Mouse (Mus musculus): ENCODE results near the gene Mlx. TPM values are rescaled to one million over a fixed set of nuclear protein-coding genes. Genes with fewer than 3 reads are reported as not detected.

Mlx gene
- total RNA-seq, 1 experiment = 42.0 TPM

DNA sequence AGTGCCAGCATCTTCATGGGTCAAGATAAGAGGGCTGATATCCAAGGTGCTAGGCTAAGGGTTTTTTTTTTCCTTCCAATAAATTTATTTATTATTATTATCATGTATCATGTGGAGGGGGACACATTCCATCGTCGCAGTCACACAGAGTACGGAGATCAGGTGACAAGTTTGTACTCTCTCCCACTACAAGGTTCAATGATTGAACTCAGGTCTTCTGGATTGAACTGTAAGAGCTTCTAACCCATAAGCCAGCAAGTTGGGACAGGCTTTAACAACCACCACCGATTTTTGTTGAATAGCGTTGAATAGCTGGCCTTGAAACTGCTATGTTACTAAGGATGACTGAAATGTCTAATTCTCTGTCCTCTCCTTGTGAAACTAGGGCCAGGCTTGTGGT, 6.7 kb upstream of the Mlx start:
- H3K4me1 ChIP-seq (ENCODE audit: control insufficient read depth in 2 of 2, insufficient read depth in 2 of 2, low read length in 2 of 2, poor library complexity in 1 of 2) = peaks cover 1 to 5% of the 10 kb centered on the region in 2 experiments; a peak in 1 of 4 replicates
- no peaks in the 10 kb centered on the region for H3K9me3 ChIP-seq (ENCODE audit: control insufficient read depth, insufficient read depth, low read depth, low read length)
- no peak overlapping the region for H3K4me3 ChIP-seq (ENCODE audit: insufficient read depth in 1 of 2, low read depth in 1 of 2, low read length in 2 of 2, poor library complexity in 1 of 2, severe bottlenecking in 1 of 2)
- no peak overlapping the region for H3K9ac ChIP-seq (ENCODE audit: insufficient read depth, low read depth, low read length, poor library complexity, severe bottlenecking)
- no peak overlapping the region for H3K27ac ChIP-seq (ENCODE audit: insufficient read depth, low read depth, low read length, poor library complexity, severe bottlenecking)
- TF ChIP-seq MAFK (IDR thresholded peaks at IDR 0.05; ENCODE audit: insufficient read depth, low read depth, low read length) = no peak
- no peak for TF ChIP-seq ZNF384 (IDR thresholded peaks at IDR 0.05; ENCODE audit: low read depth, low read length)
- no peak for TF ChIP-seq CHD2 (IDR thresholded peaks at IDR 0.05; ENCODE audit: low read depth, low read length)
- TF ChIP-seq HCFC1 (IDR thresholded peaks at IDR 0.05; ENCODE audit: borderline replicate concordance, insufficient read depth, low read length) = no peak
- no peak for TF ChIP-seq ZC3H11A (IDR thresholded peaks at IDR 0.05; ENCODE audit: borderline replicate concordance, low read depth, low read length)
- H3K36me3 ChIP-seq (ENCODE audit: control insufficient read depth, insufficient read depth, low read length, poor library complexity, severe bottlenecking) = peaks cover 5% of the 10 kb centered on the region; the same call in 1 of the 2 replicates
- no peak for DNase-seq (ENCODE audit: low read depth, low spot score)
- in situ Hi-C loops (cut with MboI; ENCODE audit: low sequenced_read_pairs in 2 of 2, unreplicated experiment in 2 of 2) = no loop called here

DNA sequence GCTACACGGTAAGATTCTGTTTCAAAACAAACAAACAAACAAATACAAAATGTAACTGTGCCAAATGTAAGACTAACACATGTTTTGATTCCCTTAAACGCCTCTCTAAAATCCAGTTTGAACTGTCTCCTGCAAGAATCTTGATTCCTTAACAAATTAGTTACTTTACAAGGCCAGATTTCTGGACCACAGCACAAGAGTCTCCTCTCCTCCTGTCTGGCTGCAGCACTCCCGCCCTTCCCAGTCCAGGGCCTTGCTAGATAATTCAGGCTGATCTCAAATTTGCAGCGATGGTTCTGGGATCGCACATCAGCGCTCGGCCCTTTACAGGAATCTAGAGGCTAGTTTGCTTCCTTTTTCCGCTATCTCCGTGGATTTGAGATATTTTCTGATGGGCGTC, 5.4 kb upstream of the Mlx start:
- Histone ChIP-seq H3K4me1 (ENCODE audit: control insufficient read depth in 2 of 2, insufficient read depth in 2 of 2, low read length in 2 of 2, poor library complexity in 1 of 2) (peaks cover 4 to 5% of the 10 kb centered on the region in 2 experiments; a peak in 2 of 4 replicates), H3K36me3 (ENCODE audit: control insufficient read depth, insufficient read depth, low read length, poor library complexity, severe bottlenecking) (peaks cover 10% of the 10 kb centered on the region; the same call in 1 of the 2 replicates), H3K9ac (ENCODE audit: insufficient read depth, low read depth, low read length, poor library complexity, severe bottlenecking) (peak overlapping the region; percentile 45; the same call in 1 of the 2 replicates), H3K27ac (ENCODE audit: insufficient read depth, low read depth, low read length, poor library complexity, severe bottlenecking) (no peak overlapping the region), H3K9me3 (ENCODE audit: control insufficient read depth, insufficient read depth, low read depth, low read length) (no peaks in the 10 kb centered on the region), H3K4me3 (ENCODE audit: insufficient read depth in 1 of 2, low read depth in 1 of 2, low read length in 2 of 2, poor library complexity in 1 of 2, severe bottlenecking in 1 of 2) (peak overlapping the region; percentile 56 to 74)
- no peak for DNase-seq (ENCODE audit: low read depth, low spot score)
- in situ Hi-C loops (cut with MboI; ENCODE audit: low sequenced_read_pairs in 2 of 2, unreplicated experiment in 2 of 2) = no loop called here
- TF ChIP-seq CHD2 (IDR thresholded peaks at IDR 0.05; ENCODE audit: low read depth, low read length) (no peak), HCFC1 (IDR thresholded peaks at IDR 0.05; ENCODE audit: borderline replicate concordance, insufficient read depth, low read length) (no peak), MAFK (IDR thresholded peaks at IDR 0.05; ENCODE audit: insufficient read depth, low read depth, low read length) (no peak), ZNF384 (IDR thresholded peaks at IDR 0.05; ENCODE audit: low read depth, low read length) (no peak), ZC3H11A (IDR thresholded peaks at IDR 0.05; ENCODE audit: borderline replicate concordance, low read depth, low read length) (no peak)

DNA sequence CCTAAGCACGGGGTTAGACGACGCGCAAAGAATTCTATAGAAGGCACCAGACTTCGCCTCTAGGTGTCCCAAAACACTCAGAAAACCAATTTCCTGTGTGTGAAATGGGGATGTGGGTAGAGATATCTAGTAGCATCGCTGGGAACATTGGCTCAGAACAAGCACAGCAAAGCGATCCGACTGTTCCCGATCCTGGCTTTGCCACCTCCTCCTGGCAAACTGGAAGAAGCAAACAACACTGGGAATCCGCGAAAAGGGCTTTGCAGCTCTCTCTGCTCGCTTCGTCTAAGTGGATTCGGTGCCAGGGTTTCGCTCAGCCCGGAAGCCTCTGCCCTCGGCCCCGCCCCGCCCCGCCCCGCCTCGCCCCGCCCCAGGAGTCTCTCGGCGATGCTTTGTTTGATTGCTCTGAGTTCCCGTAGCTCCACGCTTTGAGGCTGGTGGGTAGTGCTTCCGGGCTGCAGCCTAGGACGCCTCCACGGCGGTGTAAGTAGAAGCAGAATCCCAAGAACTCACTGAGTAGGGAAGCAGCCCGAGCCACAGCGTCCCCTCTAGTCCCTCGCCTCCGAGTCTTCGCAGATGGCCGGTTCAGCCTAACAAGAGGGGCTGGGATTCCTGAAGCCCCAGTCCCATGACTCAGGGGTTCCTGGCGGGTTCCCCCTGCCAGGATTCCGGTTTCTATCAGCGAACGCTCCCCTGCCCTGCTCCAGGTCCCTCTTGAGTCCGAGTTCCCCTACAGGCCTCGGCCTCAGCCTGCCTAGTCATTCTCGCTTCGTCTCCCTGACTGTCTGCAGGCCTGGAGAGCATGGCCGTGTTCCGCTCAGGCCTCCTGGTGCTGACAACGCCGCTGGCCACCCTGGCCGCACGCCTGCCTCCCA, 4.6 kb upstream of the Mlx start, which contains the start of gene Coasy:
TSS of gene Coasy (plus strand) at position 358 of the 875 bp plus-strand sequence.
- Histone ChIP-seq H3K9me3 (ENCODE audit: control insufficient read depth, insufficient read depth, low read depth, low read length) (no peaks in the 10 kb centered on the region), H3K27ac (ENCODE audit: insufficient read depth, low read depth, low read length, poor library complexity, severe bottlenecking) (peak within 1 kb of the TSS; percentile 15), H3K9ac (ENCODE audit: insufficient read depth, low read depth, low read length, poor library complexity, severe bottlenecking) (peak within 1 kb of the TSS; percentile 96), H3K36me3 (ENCODE audit: control insufficient read depth, insufficient read depth, low read length, poor library complexity, severe bottlenecking) (peaks cover 10% of the 10 kb centered on the region; the same call in 1 of the 2 replicates), H3K4me1 (ENCODE audit: control insufficient read depth in 2 of 2, insufficient read depth in 2 of 2, low read length in 2 of 2, poor library complexity in 1 of 2) (peaks cover 4 to 5% of the 10 kb centered on the region in 2 experiments; a peak in 2 of 4 replicates), H3K4me3 (ENCODE audit: insufficient read depth in 1 of 2, low read depth in 1 of 2, low read length in 2 of 2, poor library complexity in 1 of 2, severe bottlenecking in 1 of 2) (peak within 1 kb of the TSS; percentile 83 to 89)
- in situ Hi-C loops (cut with MboI; ENCODE audit: low sequenced_read_pairs in 2 of 2, unreplicated experiment in 2 of 2) = no loop called here
- peak; percentile 84 for DNase-seq (ENCODE audit: low read depth, low spot score)
- TF ChIP-seq CHD2 (IDR thresholded peaks at IDR 0.05; ENCODE audit: low read depth, low read length) (0 out of 2 replicates have a peak, but pooled peaks have one; percentile 40), HCFC1 (IDR thresholded peaks at IDR 0.05; ENCODE audit: borderline replicate concordance, insufficient read depth, low read length) (peak; percentile 66; the same call in 1 of the 2 replicates), ZNF384 (IDR thresholded peaks at IDR 0.05; ENCODE audit: low read depth, low read length) (no peak), MAFK (IDR thresholded peaks at IDR 0.05; ENCODE audit: insufficient read depth, low read depth, low read length) (peak; percentile 9; the same call in 1 of the 2 replicates)

DNA sequence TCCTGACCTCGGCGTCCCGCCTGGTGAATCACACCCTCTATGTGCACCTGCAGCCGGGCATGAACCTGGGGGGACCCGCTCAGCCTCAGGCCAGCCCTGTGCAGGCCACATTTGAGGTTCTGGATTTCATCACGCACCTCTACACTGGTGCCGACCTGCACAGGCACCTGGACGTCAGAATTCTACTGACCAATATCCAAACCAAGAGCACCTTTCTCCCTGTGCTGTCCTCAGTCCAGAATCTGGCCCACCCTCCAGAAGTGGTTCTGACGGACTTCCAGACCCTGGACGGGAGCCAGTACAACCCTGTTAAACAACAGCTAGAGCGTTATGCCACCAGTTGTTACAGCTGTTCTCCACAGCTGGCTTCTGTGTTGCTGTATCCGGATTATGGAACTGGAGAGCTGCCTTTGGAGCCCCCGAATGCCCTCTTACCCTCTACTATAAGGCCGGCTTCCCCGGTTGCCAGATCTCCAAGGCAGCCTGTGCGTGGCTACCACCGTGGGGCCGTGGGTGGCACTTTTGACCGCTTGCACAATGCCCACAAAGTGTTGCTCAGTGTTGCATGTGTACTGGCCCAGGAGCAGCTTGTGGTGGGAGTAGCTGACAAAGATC, 3.9 kb upstream of the Mlx start:
- Histone ChIP-seq H3K4me1 (ENCODE audit: control insufficient read depth in 2 of 2, insufficient read depth in 2 of 2, low read length in 2 of 2, poor library complexity in 1 of 2) (peaks cover 3 to 9% of the 10 kb centered on the region in 2 experiments; a peak in 2 of 4 replicates), H3K9me3 (ENCODE audit: control insufficient read depth, insufficient read depth, low read depth, low read length) (no peaks in the 10 kb centered on the region), H3K27ac (ENCODE audit: insufficient read depth, low read depth, low read length, poor library complexity, severe bottlenecking) (peak overlapping the region; percentile 15; the same call in 1 of the 2 replicates), H3K4me3 (ENCODE audit: insufficient read depth in 1 of 2, low read depth in 1 of 2, low read length in 2 of 2, poor library complexity in 1 of 2, severe bottlenecking in 1 of 2) (peak overlapping the region; percentile 83 to 89), H3K36me3 (ENCODE audit: control insufficient read depth, insufficient read depth, low read length, poor library complexity, severe bottlenecking) (peaks cover 10% of the 10 kb centered on the region; the same call in 1 of the 2 replicates), H3K9ac (ENCODE audit: insufficient read depth, low read depth, low read length, poor library complexity, severe bottlenecking) (peak overlapping the region; percentile 96)
- in situ Hi-C loops (cut with MboI; ENCODE audit: low sequenced_read_pairs in 2 of 2, unreplicated experiment in 2 of 2) = no loop called here
- no peak for TF ChIP-seq ZNF384 (IDR thresholded peaks at IDR 0.05; ENCODE audit: low read depth, low read length)
- TF ChIP-seq ZC3H11A (IDR thresholded peaks at IDR 0.05; ENCODE audit: borderline replicate concordance, low read depth, low read length) = no peak
- TF ChIP-seq MAFK (IDR thresholded peaks at IDR 0.05; ENCODE audit: insufficient read depth, low read depth, low read length) = no peak
- TF ChIP-seq CHD2 (IDR thresholded peaks at IDR 0.05; ENCODE audit: low read depth, low read length) = no peak
- TF ChIP-seq HCFC1 (IDR thresholded peaks at IDR 0.05; ENCODE audit: borderline replicate concordance, insufficient read depth, low read length) = no peak
- DNase-seq (ENCODE audit: low read depth, low spot score) = no peak
